Mouse (Mus musculus) mesoderm, embryonic 11.5 days (tissue): ENCODE results near the gene Lrrc8a.
A peak's percentile ranks its signal among the peaks of the same experiment; 100 is the strongest.

Experiments used
- DNase-seq: peaks from one replicate; pipeline ENCODE4 v3.0.0-alpha.2; 2012; ENCODE audit warnings: low read depth, low spot score

The Lrrc8a gene

DNA sequence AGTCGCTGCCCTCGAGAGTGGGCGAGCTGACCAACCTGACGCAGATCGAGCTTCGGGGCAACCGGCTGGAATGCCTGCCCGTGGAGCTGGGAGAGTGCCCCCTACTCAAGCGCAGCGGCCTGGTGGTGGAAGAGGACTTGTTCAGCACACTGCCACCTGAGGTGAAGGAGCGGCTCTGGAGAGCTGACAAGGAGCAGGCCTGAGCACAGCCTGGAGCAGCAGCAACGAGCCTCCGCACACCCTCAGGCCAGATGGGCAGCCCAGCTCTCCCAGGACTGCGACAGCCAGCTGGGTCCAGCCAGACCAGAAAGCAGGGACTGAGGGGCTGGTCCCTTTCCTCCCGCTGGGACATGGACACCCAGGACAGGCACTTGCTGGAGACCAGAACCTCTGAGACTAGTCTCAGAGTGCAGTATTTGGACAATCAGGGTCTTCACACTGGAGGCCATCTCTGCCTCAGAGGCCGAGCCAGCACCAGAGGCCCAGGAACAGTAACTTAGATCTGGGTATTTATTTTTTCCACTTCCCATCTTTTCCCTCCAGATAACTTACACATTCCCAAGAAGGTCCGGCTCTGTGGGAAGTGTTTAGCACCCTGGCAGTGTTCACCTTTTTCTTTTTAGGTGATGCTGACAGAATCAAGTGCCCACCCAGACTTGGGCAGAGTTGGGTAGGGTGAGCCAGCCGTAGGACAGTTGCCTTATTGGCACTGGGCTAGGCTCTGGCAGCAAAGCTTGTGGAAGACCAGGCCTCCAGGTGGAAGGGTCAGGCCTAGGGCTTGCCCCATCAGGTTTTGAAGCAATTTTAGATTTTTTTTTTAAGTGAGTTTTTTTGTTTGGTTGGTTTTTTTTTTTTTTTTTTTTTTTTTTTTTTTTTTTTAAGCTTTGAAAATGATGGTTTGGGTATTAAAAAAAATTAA lies 24.7 kb downstream of the Lrrc8a start:
- DNase-seq, result no peak

DNA sequence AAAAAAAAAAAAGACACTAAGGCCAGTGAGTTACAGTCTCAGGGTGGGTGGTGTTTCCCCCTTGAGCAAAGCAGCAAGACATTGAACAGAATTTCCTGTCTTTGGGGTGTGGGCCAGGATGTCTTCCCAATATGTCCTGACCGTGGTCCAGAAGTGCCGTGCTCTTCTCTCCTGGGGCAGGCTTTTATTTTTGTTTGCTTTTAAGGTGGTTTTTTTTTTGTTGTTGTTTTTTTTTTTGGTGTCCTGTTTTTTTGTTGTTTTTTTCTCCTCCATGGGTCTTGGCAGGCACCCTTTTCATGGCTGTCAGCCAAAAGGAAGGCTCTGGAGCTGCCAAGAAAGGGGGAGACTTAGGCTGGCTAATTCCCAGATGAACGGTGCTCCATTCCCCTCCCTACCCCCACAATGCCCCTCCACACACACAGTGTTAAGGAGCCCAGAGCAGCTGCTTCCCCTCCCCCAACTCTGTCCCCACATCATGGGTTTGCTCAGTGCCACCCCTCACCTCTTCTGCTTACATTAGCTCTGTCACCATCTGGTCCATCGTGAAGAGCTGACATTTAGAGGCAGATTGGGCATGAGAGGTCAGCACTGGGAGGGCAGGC lies 25.4 kb downstream of the Lrrc8a start:
- no peak for DNase-seq

DNA sequence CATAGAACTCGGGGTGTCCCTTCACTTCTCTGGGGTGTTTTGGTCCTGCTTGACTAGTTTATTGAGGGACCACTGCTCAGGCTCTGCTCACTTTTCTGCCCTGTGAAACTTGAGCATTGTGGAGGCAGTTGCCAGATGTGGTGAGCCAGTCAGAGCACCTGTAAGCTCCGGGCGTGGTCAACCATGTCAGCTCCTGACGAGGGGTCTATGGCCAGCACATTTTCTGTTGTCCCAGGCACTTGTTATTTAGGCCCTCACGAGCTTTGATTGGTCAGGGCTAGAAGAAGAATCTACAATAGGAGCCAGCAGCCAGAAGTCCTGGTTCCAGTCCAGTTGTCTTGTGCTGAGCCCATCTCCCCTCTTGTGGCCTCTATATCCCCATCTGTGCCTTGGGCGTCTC lies 26.3 kb downstream of the Lrrc8a start:
- no peak for DNase-seq

DNA sequence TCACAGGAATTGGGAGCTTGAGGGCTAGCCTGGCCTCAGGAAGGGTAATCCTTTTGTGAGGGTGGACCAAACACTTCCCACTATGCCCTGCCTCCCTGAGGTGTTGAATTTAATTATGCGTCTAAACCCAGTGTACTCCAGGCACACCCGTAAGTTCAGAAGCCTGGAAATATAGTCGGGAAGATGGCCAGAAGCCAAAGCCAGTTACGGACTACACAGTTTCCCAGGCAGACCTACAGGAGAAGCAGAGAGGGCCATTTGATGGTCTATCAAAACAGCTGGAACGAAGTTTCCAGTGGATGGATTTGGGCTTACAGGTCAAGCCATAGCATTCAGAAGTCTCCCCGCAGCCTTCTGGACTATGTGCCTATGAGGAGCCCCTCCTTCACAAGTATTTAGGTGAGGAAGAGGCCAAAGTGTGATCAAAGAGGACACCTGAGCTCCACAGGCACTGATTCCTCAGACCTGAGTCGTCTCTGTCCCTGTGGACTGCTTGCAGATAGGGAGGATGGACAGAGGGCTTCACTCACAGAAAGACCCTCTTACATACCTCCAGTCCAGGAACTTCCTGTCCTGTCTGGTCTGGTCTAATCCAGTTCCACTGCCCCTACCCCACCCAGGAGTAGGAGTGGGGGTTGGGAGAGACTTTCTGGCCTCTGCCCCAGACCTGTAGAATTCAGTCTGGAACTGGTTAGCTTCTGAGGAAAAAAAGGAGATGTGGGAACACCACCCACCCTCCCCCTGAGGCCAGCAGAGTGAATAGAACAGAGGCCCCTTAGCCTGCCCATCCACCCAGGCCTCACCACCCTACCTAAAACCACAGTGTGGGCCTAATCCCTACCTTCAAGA lies 27.4 kb downstream of the Lrrc8a start:
- DNase-seq, result no peak

DNA sequence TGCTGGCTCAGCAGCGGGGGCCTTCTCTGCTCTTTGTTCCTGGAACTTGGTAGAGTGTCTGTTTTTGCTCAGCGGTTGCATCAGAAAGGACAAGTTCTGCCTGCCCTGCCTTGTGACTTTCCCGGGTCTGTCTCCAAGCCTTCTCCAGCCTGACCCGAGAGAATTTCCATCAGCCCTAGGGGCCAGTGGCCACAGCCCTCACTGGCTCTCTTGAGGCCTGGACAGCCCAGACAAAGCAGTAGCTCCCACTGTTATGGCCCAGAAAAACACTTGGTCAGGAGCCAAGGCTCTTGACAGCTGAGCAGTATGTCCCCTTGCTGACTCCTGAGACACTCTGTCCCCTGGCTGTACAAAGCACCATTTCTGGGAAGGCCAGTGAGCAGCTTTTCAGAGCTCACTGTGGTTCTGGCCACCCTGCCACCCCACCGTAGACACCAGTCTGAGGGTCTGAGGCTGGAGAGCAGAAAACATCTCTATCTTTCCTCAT lies 28.3 kb downstream of the Lrrc8a start, which contains the start of gene Phyhd1:
Gene Phyhd1, plus strand, starts transcription at position 437 of the 487 bp plus-strand sequence.
- no peak for DNase-seq

DNA sequence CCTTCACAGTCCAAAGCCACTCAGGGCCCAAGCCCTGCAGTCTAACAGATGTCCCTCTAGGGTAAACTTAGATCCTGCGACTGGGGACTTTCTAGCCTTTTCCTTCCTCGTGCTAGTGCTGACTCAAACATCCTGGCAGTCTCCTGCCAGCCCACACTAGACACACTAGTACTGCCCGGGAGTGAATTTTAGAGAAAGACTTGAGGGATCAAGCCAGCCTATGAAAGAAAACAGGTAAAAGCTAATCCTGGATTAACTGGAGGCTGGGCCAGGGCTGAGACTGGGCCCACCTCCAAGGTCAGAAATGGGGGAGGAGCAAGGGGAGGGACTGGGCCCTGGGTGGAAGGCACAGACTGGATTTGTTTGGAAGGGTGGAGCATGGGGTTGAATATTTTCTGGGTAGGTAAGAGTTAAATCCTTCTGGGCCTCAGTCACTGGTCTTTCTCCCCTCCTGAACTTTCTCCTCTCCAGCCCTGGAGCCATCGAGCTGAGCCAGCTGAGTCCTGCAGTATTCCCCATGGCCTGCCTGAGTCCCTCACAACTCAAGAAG lies 29.0 kb downstream of the Lrrc8a start:
- no peak for DNase-seq

DNA sequence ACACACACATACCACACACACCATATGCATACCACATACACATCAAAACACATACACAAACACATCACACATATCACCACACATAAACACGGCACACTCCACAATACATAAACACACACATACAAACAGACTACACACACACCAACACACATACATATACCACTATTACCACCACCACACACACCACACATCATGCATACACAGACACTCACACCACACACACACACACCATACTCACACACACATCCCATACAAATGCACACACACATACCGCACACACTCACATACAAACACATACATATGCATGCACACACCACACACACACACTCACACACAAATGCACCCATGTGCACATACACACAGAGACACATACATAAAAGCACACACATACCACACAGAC lies 30.0 kb downstream of the Lrrc8a start:
- no peak for DNase-seq

DNA sequence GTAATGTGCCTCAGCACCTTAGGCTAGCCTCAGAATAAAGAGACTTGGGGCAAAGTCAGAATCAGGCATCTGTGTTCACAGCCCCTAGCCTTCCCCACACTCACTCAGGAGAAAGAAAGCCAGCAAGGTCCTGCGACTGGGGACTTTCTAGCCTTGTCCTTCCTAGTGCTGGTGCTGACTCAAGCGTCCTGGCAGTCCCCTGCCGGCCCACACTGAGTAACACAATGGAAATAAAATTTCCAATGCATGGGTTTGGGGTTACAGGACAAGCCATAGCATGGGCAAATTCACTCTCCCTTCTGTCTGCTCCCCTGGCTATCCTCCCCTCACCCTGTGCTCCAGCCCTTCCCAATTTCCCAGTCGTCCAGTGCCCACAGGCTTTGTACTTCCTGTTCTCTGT lies 30.9 kb downstream of the Lrrc8a start:
- no peak for DNase-seq

DNA sequence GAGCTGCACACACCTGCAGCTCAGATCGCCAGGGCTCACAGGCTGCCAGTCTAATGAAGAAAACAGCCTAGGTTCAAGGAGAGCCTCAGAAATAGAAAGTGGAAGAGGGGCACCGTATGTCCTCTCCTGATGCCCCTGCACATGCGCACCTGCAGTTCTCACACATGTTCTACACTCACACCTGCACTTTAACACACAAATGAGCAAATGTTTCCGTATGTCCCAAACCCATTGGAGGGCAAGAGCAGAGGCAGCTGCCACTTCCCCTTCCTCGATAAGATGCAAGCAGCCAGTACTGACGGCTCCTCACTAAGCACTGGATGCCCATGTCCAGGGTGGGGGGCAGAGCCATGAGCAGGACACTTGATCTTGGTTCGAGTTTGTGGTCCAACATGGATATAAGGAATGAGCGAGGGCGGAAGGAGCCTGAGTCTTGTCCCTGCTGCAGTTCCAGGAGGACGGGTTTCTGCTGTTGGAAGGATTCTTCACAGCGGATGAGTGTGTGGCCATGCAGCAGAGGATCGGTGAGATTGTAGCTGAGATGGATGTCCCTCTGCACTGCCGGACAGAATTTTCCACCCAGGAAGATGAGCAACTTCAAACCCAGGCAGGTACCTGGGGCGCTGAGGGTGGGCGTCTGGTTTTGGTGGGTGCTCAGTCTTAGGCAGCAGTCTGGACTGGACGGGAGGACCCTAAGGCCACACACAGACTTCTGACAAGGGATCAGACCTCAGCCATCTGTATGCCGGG lies 31.9 kb downstream of the Lrrc8a start:
- no peak for DNase-seq

DNA sequence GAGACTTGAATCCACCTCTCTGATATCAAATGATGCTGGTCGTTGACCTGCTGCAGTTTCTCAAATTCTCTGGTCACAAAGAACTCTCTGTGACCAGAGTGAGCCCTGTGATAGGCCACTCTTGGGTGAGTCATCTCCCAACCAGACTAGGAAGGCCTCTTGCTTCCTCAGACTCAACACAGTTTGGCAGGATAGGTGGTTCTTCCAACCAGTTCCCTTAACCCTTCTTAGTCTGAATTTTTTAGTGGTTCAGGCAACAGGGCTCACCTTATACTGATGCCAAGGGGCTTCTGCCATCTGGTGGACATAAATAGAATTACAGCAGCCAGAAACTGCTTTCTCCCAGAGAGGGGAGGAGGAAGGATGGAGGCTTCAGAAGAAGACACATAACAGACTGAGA lies 32.6 kb downstream of the Lrrc8a start:
- DNase-seq, result peak; percentile 69

DNA sequence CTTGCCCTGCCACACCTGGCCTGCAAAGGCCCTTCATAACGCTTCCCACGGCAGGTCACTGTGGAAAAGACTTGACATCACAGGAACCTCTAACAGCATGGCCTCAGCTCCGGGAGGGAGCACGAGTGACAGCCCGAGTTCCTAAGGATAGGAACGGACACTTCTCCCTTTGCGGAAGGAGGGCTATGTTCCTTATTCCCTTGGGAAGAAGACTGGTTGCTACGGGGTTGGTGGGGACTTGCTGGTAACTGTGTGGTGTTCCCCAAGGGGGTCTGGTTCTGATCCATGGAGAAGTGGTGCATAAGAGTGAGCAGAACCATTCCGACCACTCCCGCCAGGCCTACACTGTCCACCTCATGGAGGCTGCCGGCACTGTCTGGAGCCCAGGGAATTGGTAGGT lies 43.2 kb downstream of the Lrrc8a start, which contains the start of gene Gm28038:
Gene Gm28038, plus strand, starts transcription at position 301 of the 400 bp plus-strand sequence.
- DNase-seq, result no peak

DNA sequence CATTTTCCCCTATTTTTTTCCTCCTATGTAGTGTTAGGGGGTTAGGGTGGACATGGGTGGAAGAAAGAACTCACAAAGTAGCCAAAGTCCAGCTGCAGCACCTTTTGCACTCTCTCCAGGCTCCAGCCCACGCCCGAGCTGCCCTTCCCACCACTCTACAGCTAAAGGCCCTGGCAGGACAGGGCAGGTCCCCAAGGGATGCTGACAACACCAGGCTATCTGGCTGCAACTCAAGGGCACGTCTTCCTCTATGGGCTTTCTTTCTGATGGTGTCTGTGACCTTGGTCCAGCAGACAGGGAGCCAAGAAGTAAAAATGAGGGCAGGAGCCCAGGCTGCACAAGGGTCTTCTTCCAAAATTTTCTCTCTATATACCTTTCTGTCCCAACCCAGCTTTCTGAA lies 44.1 kb downstream of the Lrrc8a start:
- no peak for DNase-seq

DNA sequence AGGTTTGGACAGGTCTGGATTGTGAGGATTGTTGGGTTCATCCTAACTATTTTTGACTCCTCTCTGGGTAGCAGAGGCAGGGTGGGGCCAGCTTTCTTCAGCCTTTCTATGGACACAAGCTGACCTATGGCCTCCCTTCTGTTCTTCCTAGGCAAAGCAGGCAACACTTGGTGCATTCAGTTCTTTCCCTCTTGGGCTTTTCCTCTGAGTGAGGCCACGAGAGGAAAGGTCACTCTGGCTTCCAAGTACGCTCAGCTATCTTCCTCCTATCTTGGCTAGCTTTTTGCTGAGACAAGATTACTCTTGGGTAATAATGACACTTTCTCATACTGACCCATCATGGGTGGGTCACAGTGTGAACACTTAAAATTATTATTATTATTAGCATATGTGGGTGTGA lies 45.7 kb downstream of the Lrrc8a start:
- no peak for DNase-seq

DNA sequence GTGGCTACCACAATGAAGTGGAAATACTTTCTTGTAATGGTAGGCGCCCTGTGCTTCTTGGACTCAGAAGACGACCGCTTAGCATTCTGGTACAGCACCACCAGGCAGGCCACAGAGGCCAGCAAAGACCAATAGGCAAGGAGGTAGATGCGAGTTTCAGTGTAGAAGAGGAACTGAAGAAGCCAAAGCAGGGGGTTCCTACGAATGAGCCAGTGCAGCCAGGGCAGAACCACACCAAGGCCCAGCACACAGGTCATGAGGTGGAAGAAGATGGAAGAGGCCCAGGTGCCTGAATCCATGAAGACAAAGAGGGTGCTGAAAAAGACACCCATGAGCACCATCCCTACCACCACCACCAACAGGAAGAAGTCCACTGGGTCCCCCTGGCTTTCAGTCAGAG lies 47.5 kb downstream of the Lrrc8a start:
- no peak for DNase-seq

DNA sequence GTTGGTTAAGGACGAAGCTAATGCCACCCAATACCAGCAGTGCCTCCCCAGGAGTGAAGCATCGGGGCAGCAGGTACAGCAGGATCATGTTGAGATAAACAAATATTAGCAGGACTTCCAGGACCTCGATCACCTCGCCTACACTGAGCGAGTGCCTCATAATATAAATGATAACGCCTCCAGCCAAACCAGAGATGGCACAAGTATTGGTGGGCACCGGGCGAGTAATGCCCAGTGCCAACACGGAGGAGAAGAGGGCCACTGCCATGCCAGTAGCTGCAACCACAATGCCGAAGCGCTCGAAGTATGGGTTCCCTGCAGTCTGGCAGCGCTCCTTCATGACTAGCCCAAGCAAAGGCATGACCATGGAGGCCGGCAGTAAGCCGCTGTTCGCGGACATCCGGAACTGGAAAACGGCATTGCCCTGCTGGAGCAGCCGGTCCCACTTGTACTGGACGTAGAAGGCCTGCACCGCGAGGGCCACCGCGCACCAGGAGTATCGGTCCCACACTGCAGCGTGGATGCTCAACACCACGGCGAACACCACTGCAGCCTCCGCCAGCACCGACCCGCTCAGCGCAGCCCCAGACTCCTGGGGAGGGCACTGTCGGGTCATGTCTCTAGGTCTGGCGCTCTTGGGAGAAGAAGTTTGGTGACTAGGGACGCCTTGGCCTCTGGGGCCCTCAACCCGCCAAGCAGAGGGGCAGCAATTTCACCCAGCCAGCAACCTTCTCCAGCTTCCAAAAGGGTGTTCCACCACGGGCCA lies 48.1 kb downstream of the Lrrc8a start:
- DNase-seq, result no peak

DNA sequence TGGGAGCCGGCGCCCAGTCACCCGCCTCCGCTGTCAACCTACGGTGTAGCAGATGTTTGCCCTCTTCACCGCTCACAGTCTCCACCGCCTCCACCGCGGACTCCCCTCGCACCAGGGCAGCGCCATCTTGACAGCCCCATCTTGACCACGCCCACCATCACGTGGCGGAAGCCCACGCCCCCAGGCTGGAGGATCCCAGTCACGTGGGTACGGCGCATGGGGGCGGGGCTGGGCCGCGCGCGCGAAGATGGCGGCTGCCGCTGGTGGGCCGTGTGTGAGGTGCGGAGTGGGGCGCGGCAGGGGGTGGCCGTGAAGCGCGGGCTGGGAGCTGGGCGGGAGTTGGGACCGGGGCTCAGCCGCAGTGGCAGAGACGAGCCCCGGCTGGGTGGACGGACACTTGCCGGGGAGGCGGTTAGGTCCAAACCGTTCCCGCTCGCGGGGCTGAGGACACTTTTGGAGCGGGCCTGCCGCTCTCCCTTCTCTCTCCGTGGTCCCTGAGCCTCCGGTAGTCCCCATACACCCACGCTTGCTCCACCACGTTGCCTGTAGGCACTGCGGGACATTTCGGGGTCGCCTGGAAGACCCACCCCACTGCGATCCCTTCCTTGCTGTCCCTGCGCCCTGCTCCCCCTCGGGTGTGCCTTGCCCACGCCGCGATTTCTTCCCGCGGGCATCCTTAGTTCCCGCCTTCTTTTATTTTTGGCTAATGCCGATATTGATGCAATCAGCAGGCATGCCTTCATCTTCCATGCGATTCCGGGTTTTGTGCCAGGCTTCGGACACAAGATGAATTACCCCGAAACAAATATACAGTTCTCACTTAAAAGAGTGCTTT lies 48.9 kb downstream of the Lrrc8a start, which contains the start of the genes Dolk and Nup188:
Gene Dolk, minus strand, starts transcription at position 143 of the 835 bp plus-strand sequence.
Gene Nup188, plus strand, starts transcription at position 206 of the 835 bp plus-strand sequence.
- peak; percentile 97 for DNase-seq

DNA sequence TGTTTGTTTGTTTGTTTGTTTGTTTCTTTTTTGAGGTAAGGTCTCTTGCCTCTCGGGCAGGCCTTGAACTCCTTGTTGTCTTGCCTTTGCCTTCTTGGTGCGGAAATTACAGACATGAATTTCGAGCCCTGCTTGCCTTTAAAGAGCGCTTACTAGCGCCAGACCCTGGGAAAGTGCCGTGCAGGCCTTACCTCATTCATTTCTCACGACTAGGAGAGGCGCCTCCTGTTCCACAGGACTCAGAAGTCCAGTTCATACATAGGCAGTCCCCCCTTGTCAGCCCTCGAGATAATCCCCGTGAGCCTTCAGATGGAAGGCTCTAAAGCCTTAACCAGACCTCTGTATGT lies 49.5 kb downstream of the Lrrc8a start:
- DNase-seq, result peak; percentile 32

DNA sequence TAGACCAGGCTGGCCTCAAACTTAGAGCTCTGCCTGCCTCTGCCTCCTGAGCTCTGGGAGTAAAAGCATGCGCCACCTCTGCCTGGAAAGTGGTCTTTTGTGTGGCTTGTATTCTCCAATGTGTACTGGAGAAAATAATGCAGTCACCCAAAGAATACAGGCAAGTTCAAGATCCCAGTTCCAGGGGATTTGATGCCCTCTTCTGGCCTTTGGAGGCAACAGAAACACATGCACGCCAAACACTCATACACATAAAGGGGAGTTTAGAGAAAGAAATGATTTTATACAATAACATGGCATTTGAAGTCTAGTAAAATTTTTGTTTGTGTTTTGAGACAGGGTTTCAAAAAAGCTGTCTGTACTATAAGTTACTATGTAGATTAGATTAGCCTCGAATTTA lies 62.0 kb downstream of the Lrrc8a start:
- DNase-seq, result no peak

DNA sequence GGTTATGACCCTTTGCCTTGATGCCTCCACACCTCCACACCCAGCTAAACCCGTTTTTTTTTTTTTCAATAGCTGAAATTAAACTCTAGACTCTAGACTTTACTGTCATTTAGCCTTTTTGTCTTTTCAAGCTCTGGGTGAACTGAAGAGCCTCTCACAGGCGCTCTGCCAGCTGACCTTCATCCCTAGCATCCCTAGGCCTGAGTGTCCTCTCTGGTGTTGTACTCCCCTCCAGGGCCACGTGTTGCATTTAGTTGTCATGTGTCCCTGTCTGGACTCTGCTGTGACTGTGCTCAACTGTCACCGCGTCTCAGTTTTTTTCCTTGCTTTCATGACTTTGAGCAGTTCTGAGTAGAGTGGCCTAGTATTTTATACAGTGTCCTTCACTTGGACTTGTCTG lies 62.5 kb downstream of the Lrrc8a start:
- DNase-seq, result no peak
